Comparison of ENCODE assay signal across 11 mouse cellular contexts in the genomic region with DNA sequence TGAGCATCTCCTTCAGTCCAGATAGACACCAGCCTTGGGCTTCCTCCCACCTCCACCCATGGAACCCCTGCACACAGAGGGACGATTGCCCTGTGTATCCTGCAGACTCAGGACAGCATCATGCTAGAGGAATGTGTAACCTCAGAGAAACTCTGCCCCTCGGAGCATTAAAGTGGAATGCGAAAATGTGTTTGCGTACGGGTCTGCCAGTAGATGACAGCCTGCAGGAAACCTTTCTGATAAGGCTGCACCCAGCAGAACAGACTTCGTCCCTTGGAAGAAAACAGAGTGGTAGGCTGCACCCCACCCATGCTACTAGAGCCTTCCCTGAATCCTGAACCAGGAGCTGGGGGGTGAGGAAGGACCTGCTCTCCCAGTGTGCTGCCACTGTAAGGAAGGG. TPM values are rescaled to one million over a fixed set of nuclear protein-coding genes. Genes with fewer than 3 reads are reported as not detected.
DNase-seq lines count a peak whose midpoint lies in the region; ATAC-seq and TF ChIP-seq lines count a peak whose summit lies in the region.
"Had no signal": no experiment of that assay in that cellular context is flagged by ENCODE, and none has a peak within 500 bp of the region (broad histone marks: within the 10 kb centered on the region; RNA-seq: fewer than 3 reads in every experiment).

No protein-coding gene starts in this region.

- no peaks in the 10 kb centered on the region for H3K27me3 ChIP-seq in stomach, embryonic 14.5 days (ENCODE audit: control insufficient read depth, insufficient read depth, low read length)
- H3K27me3 ChIP-seq in stomach, postnatal 0 days (ENCODE audit: control insufficient read depth, insufficient read depth, low read length) = no peaks in the 10 kb centered on the region
- H3K27me3 ChIP-seq in erythroblast, embryonic 14.5 days (ENCODE audit: control insufficient read depth) = no peaks in the 10 kb centered on the region
- no peaks in the 10 kb centered on the region for H3K27me3 ChIP-seq in limb, embryonic 15.5 days

- no peak overlapping the region for H3K4me2 ChIP-seq in stomach, embryonic 14.5 days (replicated peaks; ENCODE audit: low read depth, low read length)
- no peak overlapping the region for H3K4me2 ChIP-seq in stomach, postnatal 0 days (replicated peaks; ENCODE audit: low read depth)
- H3K4me2 ChIP-seq in limb, embryonic 15.5 days = no peak overlapping the region

- H3K27ac ChIP-seq in stomach, embryonic 14.5 days (ENCODE audit: low read length) = no peak overlapping the region
- no peak overlapping the region for H3K27ac ChIP-seq in stomach, postnatal 0 days (replicated peaks)
- peak overlapping the region; percentile 7; the same call in 1 of the 2 replicates for H3K27ac ChIP-seq in limb, embryonic 15.5 days

- no peak overlapping the region for H3K9ac ChIP-seq in stomach, embryonic 14.5 days (replicated peaks; ENCODE audit: low read depth, low read length)
- H3K9ac ChIP-seq in stomach, postnatal 0 days (ENCODE audit: low read length) = no peak overlapping the region
- H3K9ac ChIP-seq in limb, embryonic 15.5 days = no peak overlapping the region

- no peaks in the 10 kb centered on the region for H3K9me3 ChIP-seq in stomach, embryonic 14.5 days (ENCODE audit: control insufficient read depth, low read depth, low read length)
- H3K9me3 ChIP-seq in stomach, postnatal 0 days (ENCODE audit: control insufficient read depth, low read length) = no peaks in the 10 kb centered on the region
- H3K9me3 ChIP-seq in erythroblast, embryonic 14.5 days (ENCODE audit: control insufficient read depth, low read length) = no peaks in the 10 kb centered on the region
- H3K9me3 ChIP-seq in limb, embryonic 15.5 days = no peaks in the 10 kb centered on the region

- no peak for TF ChIP-seq EP300 in stomach, postnatal 0 days (optimal IDR thresholded peaks at IDR 0.05)

- H3K4me1 ChIP-seq in stomach, embryonic 14.5 days (ENCODE audit: control insufficient read depth, insufficient read depth, low read length) = peaks cover 8% of the 10 kb centered on the region
- no peaks in the 10 kb centered on the region for H3K4me1 ChIP-seq in stomach, postnatal 0 days (replicated peaks; ENCODE audit: control insufficient read depth, insufficient read depth)
- peaks cover 94% of the 10 kb centered on the region for H3K4me1 ChIP-seq in erythroblast, embryonic 14.5 days (ENCODE audit: control insufficient read depth)
- peaks cover 29% of the 10 kb centered on the region for H3K4me1 ChIP-seq in limb, embryonic 15.5 days

- DNase-seq in stomach, postnatal 0 days (ENCODE audit: low spot score) = no peak
- DNase-seq in mesoderm, embryonic 11.5 days (ENCODE audit: low read depth, low spot score) = peak; percentile 15
- DNase-seq in ovary, adult 18-20 months (ENCODE audit: low spot score) = no peak
- no peak for DNase-seq in ovary, postnatal 14 days (ENCODE audit: low spot score)
- DNase-seq in layer of hippocampus, adult 11-12 months (ENCODE audit: low spot score) = no peak
- DNase-seq: kidney, adult 11 months; lung, postnatal 10 days; thymus, adult 2 months had no signal

- no peak for TF ChIP-seq CTCF in stomach, postnatal 0 days (IDR thresholded peaks at IDR 0.05; ENCODE audit: low read depth)

- ATAC-seq in stomach, embryonic 14.5 days (ENCODE audit: insufficient number of reproducible peaks, insufficient read depth, low FRiP score, low read depth) = 0 out of 2 replicates have a peak, but pooled peaks have one; percentile 39
- no peak for ATAC-seq in stomach, postnatal 0 days (ENCODE audit: low FRiP score, low TSS enrichment)
- no peak for ATAC-seq in limb, embryonic 15.5 days (ENCODE audit: insufficient number of reproducible peaks, low FRiP score, low TSS enrichment, low read depth)

- 20% methylated on average over 6 of the region's 6 CpGs for WGBS in stomach, embryonic 14.5 days
- 18% methylated on average over 6 of the region's 6 CpGs for WGBS in stomach, postnatal 0 days
- 37% methylated on average over 6 of the region's 6 CpGs for WGBS in limb, embryonic 15.5 days

- H3K36me3 ChIP-seq in stomach, embryonic 14.5 days (ENCODE audit: control insufficient read depth, insufficient read depth, low read length) = no peaks in the 10 kb centered on the region
- H3K36me3 ChIP-seq in stomach, postnatal 0 days (ENCODE audit: control insufficient read depth, insufficient read depth, low read length) = no peaks in the 10 kb centered on the region
- H3K36me3 ChIP-seq in erythroblast, embryonic 14.5 days (ENCODE audit: control insufficient read depth) = peaks cover 31% of the 10 kb centered on the region
- H3K36me3 ChIP-seq in limb, embryonic 15.5 days = no peaks in the 10 kb centered on the region

- H3K4me3 ChIP-seq in stomach, embryonic 14.5 days (ENCODE audit: low read depth, low read length) = no peak overlapping the region
- no peak overlapping the region for H3K4me3 ChIP-seq in stomach, postnatal 0 days (ENCODE audit: low read depth, low read length)
- peak overlapping the region; percentile 18 for H3K4me3 ChIP-seq in erythroblast, embryonic 14.5 days (replicated peaks)
- no peak overlapping the region for H3K4me3 ChIP-seq in limb, embryonic 15.5 days

RNA-seq across cellular contexts. Expression of a gene that starts 26.9 kb away (rescaled TPM):
- 1.5 and 3.0 TPM in 2 replicates for polyA plus RNA-seq in stomach, embryonic 14.5 days (2014; fragmentation: Nextera tagmentation; extraction: Ambion mirVana)
- 1.4 TPM in 2 replicates for polyA plus RNA-seq in stomach, postnatal 0 days (2015; fragmentation: Nextera tagmentation; extraction: Ambion mirVana)
- polyA plus RNA-seq in erythroblast, embryonic 14.5 days (2012) = 21.3 and 32.0 TPM in 2 replicates
- polyA plus RNA-seq in limb, embryonic 15.5 days (2015; fragmentation: Nextera tagmentation; extraction: Ambion mirVana) = 32.9 and 39.3 TPM in 2 replicates
